Mouse (Mus musculus) G1E (cell line): ENCODE results near the gene Snx33.

Source experiments
- CTCF ChIP-seq: IDR thresholded peaks from 2 replicates; pipeline ENCODE4 v1.5.1; 2012; ENCODE audit warnings: low read depth, low read length, inconsistent platforms, mixed read lengths
- TAL1 ChIP-seq: conservative IDR thresholded peaks from 2 replicates; pipeline ENCODE4 v1.6.1; 2012; ENCODE audit warnings: low read depth, low read length, inconsistent platforms, mixed read lengths

- TF ChIP-seq TAL1, result no peak
- TF ChIP-seq CTCF, result no peak
Measured at GRCm38 (mm10) chr9:56930556-56930955, 2.4 kb upstream of the Snx33 start.
